Mouse (Mus musculus): ENCODE measurements around the gene Lman1l. TPM values are rescaled to one million over a fixed set of nuclear protein-coding genes. Genes with fewer than 3 reads are reported as not detected.
A peak's percentile ranks its signal among the peaks of the same experiment; 100 is the strongest.

Lman1l gene
- total RNA-seq, 2 experiments from 2014 or later, result not detected

DNA sequence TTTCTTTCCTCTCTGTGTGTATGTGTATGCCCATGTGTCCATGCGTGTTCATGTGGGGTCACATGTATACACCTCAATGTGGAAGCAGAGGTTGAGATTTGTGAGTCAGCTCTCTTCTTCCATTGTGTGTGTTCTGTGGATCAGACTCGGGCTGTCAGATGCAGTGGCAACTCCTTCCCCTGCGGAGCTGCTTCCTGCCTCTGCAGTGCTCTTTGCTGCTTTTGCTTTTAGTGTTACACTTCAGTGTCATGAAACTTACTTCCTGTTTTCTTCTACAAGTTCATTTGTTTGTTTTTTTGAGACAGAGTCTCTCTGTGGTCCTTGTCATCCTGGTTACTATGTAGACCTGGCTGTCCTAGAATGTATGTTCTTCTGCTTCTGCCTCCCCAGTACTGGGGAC is 35.6 kb downstream of the Lman1l start:
- no peak for DNase-seq (ENCODE audit: low spot score)

- DNase-seq (ENCODE audit: low spot score), result no peak
These were observed 43.3 kb downstream of the Lman1l start for GRCm38 (mm10) chr9:57577144-57577849.

- no peak for DNase-seq (ENCODE audit: low spot score)
These were observed 45.0 kb downstream of the Lman1l start for GRCm38 (mm10) chr9:57575577-57575976.

DNA sequence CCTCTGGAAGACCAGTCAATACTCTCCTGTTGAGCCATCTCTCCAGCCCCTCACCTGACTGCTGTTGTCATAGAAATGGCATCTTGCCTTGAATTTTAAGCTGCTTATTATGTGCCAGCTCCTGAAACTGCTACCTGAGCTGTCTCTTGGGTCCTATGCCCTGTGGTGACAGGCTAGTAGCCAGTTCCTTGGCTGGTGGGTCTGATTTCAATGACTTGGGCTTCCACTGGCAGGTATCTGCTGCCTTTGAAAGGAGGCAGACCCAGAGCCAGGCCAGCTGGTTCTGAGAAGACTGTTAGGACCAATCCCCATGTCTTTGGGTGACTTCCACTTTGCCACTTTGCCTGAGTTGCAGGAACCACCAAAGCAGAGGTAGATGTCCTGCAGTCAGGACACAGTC is 46.2 kb downstream of the Lman1l start:
- peak; percentile 40 for DNase-seq (ENCODE audit: low spot score)

DNA sequence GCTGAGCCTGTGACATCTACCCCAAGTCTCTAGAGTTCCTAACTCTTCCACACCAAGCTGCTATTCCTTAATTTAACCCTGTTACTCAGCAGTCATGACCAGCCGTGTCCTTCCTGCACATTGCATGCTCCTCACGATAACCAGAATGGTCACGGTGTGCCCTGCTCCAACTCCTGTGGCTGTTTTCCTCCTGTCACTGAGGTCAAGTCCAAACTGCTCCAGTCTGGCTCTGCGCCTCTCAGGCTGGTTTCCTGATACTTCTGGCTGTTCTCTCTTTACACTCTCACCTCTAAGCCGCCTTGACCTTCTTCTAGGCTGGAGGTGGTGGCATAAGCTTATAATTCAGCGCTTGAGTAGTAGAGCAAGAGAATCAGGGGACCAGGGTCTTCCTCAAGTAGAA is 52.1 kb downstream of the Lman1l start:
- peak; percentile 82 for DNase-seq (ENCODE audit: low spot score)

DNA sequence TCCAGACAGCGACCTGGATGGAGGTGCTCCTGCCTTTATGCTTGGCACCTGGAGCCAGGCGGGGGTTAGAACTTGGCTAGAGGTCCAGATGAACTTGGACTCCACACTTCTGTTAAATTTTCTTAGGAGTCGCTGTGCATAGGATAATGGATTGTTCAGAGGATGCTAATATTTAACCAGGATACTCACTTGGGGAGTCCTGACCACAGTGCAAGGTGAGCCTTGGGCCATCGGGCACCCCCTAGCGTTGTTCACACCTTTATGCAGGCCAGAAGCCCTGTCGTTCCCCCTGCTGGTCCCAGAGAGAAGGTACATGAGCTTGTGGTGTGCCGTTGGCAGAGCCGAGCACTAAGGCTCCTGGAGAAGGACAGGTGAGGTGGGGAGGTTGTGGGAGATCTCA is 53.7 kb downstream of the Lman1l start:
- no peak for DNase-seq (ENCODE audit: low spot score)

DNA sequence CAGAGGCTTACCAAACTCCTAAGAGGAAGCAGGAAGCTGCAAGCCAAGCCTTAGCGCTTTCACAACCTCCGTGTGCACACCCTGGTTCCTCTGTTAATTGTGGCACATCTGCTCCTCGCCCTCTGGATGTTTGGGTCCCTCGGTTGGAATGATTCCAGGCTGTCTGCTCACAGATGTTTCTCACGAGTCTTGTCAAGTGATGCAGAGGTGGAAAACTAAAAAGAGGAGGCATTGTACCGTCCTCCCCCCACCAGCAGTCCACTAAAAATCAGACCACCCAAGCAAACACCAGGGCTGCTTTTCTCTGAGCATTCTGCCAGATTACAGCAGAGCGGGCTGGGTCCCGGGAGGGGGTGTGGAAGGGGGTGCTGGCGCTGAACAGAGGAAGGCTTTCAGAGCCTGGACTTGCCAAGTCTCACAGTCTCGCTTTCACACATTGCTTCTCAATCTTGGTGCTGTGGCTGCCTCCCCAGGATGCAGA is 54.8 kb downstream of the Lman1l start:
- DNase-seq (ENCODE audit: low spot score), result no peak

- no peak for DNase-seq (ENCODE audit: low spot score)
These were observed 56.0 kb downstream of the Lman1l start for GRCm38 (mm10) chr9:57564609-57565008.

GRCm38 (mm10) chr9:57562896-57563372 is 57.6 kb downstream of the Lman1l start:
- DNase-seq (ENCODE audit: low spot score), result peak; percentile 64

DNA sequence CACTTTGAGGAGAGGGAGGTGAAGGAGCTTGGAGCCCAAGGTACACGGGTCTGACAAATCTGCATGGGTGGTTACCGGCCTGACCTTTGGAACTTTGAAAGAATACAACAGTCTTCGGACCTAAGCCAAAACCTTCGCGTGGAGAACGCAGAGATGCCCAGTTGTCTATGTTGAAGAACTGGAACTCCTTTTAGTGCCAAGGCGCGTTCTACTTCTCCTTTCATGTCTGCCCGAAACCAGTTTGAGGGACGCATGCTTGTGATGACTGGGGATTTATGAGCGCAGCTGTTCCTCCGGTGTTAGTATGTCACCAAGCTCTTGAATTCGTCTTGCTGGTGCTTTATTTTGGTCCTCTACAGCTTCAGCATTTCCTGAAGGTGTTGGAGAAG is 58.9 kb downstream of the Lman1l start:
- peak; percentile 63 for DNase-seq (ENCODE audit: low spot score)

DNA sequence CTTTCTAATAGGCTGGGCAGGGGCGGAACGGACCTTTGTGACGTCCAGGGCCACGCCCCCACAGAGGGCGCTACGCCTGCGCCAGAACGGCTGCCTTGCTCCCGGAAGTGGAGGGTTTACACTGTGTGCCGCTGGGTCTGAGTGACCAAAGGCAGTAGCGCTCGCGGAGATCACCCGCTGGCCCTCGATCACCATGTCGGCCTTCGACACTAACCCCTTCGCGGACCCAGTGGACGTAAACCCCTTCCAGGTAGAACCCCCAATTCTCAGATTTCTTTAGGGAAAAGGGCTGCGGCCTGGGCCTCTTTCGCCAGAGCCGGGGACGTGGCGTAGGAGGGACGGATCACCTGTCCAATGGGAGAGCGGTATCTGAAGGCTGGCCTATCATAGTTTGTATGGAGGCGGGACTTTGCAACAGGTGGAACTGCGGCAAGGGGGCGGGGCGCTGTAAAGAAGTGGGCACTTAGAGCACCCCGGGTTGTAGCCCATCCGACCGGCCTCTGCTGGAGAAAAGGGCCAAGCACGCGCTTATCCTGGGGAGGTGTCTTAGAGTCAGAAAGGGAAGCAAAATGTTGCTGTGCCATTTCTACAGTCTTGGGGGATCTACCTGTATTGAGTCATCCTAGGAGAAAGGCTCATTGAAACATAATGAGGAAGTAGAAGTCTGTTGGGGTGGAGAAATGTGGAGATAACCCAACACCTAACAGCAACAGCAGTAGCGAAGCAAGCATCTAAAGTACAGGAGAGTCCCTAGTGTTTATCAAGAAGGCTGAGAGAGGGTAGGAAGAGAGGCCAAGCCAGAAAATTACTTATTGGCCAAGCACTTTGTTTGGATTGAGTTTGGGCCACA is 59.5 kb downstream of the Lman1l start, which contains the start of gene Scamp2:
Scamp2 (plus strand) TSS at position 83 of the 850 bp plus-strand sequence.
- peak; percentile 94 for DNase-seq (ENCODE audit: low spot score)

GRCm38 (mm10) chr9:57560263-57560662 is 60.3 kb downstream of the Lman1l start:
- no peak for DNase-seq (ENCODE audit: low spot score)

DNA sequence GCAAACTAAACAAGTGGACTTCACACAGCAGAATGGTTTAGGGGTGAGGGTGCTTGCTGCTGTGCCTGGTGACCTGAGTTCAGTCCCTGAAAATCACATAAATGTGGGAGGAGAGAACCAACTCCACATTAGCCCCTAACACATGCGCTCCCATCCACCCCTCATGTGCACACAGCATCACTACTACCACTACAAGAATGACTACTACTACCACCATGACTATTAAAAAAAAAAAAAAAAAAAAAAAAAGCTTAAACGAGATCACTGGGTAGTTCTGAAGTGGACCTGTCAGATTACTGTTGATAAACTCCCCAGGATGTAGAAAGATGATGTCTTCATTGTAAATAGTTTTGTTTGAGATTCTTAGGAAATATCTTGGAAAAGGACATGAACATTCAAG is 61.0 kb downstream of the Lman1l start:
- no peak for DNase-seq (ENCODE audit: low spot score)

GRCm38 (mm10) chr9:57558625-57559024 is 61.9 kb downstream of the Lman1l start:
- DNase-seq (ENCODE audit: low spot score), result no peak

GRCm38 (mm10) chr9:57557215-57557614 is 63.4 kb downstream of the Lman1l start:
- no peak for DNase-seq (ENCODE audit: low spot score)

Other genes starting within 250 kb of the Lman1l start
- gene Ppcdc, start 180.7 kb downstream of the Lman1l start, total RNA-seq (2021), result 1 to 10 TPM; 6.5 to 7.9 TPM
- 1 to 10 TPM in 1 of 2 experiments, under 1 TPM in 1; 0.98 to 1.2 TPM for gene Scamp5, start 152.7 kb downstream of the Lman1l start, total RNA-seq (2021)
- gene Rpp25, start 116.7 kb downstream of the Lman1l start, total RNA-seq (2021), result not detected
- gene Cox5a, start 99.5 kb downstream of the Lman1l start, total RNA-seq (2021), result 1,000 to 10,000 TPM; 1,174 to 1,300 TPM
- 1 to 10 TPM; 5.6 to 6.3 TPM for gene Fam219b, start 83.2 kb downstream of the Lman1l start, total RNA-seq (2021)
- 10 to 100 TPM; 75.0 to 76.2 TPM for gene Mpi, start 68.0 kb downstream of the Lman1l start, total RNA-seq (2021)
- gene Scamp2, start 59.8 kb downstream of the Lman1l start, total RNA-seq (2021), result 10 to 100 TPM; 41.8 to 43.1 TPM
- gene Ulk3, start 31.3 kb downstream of the Lman1l start, total RNA-seq (2021), result 1 to 10 TPM; 3.3 to 3.8 TPM
- gene Cplx3, start 14.5 kb downstream of the Lman1l start, total RNA-seq (2021), result not detected
- gene Csk, start 32.9 kb upstream of the Lman1l start, total RNA-seq (2021), result 1 to 10 TPM; 6.4 to 9.8 TPM
- gene Cyp1a2, start 62.9 kb upstream of the Lman1l start, total RNA-seq (2021), result not detected
- gene Cyp1a1, start 67.2 kb upstream of the Lman1l start, total RNA-seq (2021), result under 1 TPM; 0.24 to 0.37 TPM
- 1 to 10 TPM; 4.7 to 5.1 TPM for gene Edc3, start 87.8 kb upstream of the Lman1l start, total RNA-seq (2021)
- gene Clk3, start 145.1 kb upstream of the Lman1l start, total RNA-seq (2021), result 10 to 100 TPM; 36.1 to 45.2 TPM
- gene Arid3b, start 216.0 kb upstream of the Lman1l start, total RNA-seq (2021), result 1 to 10 TPM; 3.7 TPM

Measured in gastrocnemius, adult 18-20 months (tissue).